Mouse (Mus musculus): ENCODE data around the gene Copa.

Copa gene

GRCm38 (mm10) chr1:172082101-172082898 lies at the start of gene Copa, which contains the start of gene Ncstn:
Gene Copa (plus strand): TSS chr1:172082529.
Gene Ncstn (minus strand): TSS chr1:172082795.
- in situ Hi-C loops (cut with MseI, MboI), result no loop called here

DNA sequence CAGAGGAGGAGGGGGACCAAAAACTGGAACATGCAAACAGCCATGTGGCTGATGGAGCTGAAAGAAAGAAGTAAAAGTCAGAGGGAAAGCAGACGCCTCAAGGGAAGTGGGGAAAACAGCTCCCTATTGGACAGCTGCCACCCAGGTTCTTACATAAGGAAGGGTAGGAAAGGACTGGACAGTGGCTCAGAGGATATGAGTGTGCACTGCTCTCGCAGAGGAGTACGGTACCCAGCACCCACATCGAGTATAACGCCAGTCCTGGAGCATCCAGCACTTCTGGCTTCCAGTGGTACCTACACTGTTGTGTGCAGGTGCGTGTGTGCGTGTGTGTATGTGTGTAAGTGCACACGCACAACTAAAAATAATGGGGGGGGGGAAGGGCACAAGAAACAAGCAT lies 35.9 kb upstream of the Copa start:
- in situ Hi-C loops (cut with MseI, MboI), result no loop called here

GRCm38 (mm10) chr1:172046938-172047337 lies 35.4 kb upstream of the Copa start:
- in situ Hi-C loops (cut with MseI, MboI), result no loop called here

GRCm38 (mm10) chr1:172048241-172048734 lies 34.0 kb upstream of the Copa start:
- in situ Hi-C loops (cut with MseI, MboI), result no loop called here

DNA sequence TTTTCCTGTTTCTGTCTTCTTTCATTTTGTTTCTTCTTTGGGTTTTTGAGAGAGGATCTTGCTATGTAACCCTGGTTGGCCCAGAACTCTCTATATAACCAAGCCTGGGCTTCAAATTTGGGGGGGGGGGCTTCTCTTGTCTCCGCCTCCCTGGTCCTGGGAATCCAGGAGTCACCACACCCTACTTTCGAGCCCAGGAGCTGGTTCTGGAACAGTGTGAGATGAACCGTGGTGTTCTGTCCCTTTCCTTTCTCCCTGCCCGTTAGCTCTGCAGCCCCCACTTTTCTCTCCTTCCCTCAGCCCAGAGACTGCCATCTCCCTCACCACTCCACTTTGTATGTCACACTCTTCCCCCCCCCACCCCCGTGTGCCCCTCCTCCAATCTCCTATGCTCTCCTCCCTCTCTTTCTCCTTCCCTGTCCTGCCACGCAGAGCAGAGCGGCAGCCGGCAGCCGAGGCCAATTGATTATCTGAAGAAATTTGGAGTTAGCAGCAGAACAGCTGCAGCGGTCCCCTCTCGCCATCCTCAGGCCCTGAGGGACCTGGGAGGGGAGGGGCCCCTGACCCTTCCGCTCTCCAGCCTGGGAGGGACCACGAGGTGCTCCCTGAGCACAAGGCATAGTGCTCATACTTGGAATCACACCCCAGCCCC lies 33.1 kb upstream of the Copa start:
- in situ Hi-C loops (cut with MseI, MboI), result no loop called here

- in situ Hi-C loops (cut with MseI, MboI), result no loop called here
Observed at GRCm38 (mm10) chr1:172052766-172053279, 29.5 kb upstream of the Copa start.

DNA sequence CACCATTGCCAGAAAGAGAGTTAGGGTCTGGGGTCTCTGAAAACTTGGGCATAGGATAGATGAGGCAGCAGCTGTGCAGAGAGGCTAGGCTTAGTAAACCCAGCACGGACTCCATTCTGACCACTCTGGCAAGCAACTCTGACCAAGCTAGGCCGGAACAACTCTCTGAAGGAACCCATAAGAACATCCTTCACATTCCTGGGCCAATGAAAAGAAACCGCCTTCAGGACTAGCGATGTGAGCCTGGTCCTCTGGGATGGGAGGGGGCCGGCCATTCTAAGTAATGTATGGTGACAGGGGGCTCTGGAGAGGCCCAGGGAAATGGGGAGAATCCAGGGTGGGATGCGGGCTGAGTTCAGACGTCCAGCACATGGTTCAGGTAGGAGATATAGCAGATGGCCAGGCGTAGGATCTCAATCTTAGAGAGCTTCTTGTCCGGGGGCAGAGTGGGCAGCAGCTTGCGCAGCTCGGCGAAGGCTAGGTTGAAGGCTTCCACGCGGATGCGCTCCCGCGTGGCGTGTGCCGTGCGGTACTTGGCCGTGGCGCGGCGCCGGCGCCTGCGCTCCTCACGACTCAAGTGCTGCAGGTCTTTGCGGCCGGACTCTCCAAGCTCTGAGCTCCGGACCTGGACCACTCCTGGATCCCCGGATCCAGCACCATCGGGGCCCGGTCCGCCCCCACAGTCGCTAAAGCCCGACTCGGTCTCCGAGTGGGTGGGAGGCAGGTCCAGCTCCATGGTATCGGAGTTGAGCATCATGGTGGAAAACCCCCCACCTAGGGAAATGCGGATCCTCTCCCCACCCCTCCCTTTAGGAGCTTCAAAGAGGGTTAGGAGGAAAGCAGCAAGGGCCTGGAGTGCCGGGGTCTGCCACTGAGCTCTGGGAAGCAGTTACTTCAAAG lies 28.5 kb upstream of the Copa start:
- in situ Hi-C loops (cut with MseI, MboI), result no loop called here

- in situ Hi-C loops (cut with MseI, MboI), result no loop called here
Observed at GRCm38 (mm10) chr1:172056251-172056650, 26.1 kb upstream of the Copa start.

DNA sequence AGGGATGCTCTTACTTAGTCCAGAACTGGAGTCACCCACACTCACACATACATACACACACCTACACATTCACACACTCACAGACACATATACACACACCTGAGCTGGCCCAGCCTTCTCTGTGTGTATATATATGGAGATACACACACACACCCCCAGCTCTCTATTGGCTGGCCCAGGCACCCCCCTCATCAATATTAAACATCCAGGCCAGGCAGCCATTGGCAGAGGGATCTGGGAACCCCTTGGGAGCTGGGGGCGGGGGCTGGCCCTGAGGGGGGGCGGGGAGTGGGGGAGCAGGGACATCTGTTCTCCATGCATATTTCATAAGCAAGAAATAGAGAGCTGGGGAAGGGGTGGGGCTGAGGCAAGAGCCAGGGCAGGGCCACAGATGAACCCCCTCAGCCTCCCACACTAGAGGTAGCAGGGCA lies 24.8 kb upstream of the Copa start, which contains the start of gene Nhlh1:
Nhlh1 (minus strand) TSS at position 83 of the 431 bp plus-strand sequence.
- in situ Hi-C loops (cut with MseI, MboI), result no loop called here

DNA sequence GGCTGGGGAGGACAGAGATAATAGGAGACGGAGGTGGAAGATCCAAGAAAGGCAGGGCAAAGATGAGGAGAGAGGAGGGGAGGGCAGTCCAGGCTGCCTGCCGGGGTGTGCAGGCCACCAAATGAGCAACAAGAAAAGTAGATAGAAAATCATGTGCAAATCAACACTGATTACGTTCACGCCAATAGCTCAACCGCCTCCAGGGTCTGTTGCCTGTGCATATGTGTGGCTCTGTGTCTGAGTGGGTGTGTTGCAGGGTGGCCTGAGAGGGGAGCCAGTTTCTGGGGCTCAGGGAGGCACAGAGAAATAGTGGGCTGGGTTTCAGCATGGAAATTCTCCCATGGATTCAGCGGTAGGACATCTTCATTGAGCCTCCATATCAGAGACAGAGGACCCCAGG lies 24.0 kb upstream of the Copa start:
- in situ Hi-C loops (cut with MseI, MboI), result no loop called here

DNA sequence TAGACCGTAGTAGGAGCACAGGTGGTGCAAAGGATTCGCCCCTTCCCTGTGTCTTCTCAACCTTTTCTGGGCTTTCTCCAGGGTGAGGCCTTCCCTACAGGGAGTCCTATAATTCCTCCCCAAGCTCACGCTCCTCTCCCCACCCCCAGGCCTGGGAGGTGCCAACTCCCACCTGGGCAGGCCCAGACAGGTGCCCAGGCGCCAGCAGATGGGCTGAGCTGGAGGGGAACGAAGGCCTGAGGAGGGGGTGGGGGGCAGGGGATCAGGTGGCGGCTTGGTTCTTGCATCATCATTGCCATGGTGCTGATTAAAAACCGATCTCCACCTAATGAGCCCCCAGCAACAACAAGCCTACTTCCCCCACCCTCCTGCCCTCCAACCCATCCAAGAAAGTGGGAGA lies 23.5 kb upstream of the Copa start:
- in situ Hi-C loops (cut with MseI, MboI), result no loop called here

DNA sequence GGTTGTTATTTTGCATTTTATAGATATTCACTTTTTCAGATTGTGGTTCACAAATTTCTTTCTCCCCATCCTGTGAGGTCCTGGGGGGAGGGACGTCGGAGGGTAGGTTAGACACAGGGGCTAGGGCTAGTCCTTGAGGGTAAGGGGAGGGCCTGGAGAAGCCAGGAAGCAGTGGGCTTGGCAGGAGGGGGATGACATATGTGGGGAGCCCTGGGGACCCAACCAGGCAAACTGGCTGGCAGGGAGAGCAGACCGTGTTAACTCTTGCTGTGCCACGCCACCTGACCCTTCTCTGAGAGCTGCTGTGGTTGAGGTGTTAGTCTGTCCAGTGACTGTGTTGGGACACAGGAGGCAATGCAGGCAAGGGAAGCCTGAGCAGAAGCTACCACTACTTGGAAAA lies 21.7 kb upstream of the Copa start:
- in situ Hi-C loops (cut with MseI, MboI), result no loop called here

- in situ Hi-C loops (cut with MseI, MboI), result no loop called here
Observed at GRCm38 (mm10) chr1:172061217-172061616, 21.1 kb upstream of the Copa start.

DNA sequence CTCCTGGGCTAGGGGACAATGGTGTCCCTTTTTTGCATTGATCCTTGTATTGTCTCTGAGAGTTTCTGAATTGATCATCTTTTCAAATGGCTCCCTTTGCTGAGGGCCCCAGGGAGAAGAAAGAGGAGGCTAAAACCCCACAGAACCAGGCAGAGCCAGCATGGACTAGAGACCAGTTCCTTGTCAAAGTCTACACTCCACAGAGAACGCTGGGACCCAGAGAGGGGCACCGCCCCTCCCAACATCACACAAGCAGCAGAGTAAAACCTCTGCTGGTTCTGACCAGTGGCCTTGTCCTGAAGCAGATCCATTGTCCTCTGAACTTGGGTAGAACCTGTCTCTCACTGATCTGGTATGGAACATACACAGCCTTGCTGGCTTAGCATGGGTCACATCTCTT lies 20.2 kb upstream of the Copa start:
- in situ Hi-C loops (cut with MseI, MboI), result no loop called here

GRCm38 (mm10) chr1:172063291-172064023 lies 18.9 kb upstream of the Copa start:
- in situ Hi-C loops (cut with MseI, MboI), result no loop called here

DNA sequence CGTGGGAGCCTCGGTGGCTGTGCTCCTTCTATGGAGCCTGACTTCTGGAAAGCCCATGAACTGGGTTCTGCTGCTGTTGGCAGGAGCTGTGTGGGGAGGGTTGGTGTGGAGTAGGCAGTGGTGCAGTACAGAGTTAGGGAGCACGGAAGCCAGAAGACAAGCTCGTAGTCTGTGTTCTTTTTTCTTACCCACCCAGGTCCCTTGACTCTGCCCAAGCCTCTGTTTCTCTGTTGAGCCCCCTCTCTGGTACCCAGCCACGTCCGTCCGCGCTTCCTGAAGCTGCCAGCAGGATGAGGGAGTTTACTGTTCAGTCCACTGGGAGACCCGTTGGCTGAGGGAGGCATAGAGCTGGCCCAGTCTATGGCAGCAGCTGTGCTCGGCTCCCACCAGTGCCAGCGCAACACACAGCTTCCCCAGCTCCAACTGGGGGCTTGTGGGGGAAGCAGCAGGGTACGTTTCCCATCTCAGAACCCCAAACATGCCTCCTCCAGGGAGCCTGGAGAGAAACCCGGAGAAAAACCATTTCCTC lies 17.7 kb upstream of the Copa start:
- in situ Hi-C loops (cut with MseI, MboI), result no loop called here

GRCm38 (mm10) chr1:172070227-172070626 lies 12.1 kb upstream of the Copa start:
- in situ Hi-C loops (cut with MseI, MboI), result no loop called here

DNA sequence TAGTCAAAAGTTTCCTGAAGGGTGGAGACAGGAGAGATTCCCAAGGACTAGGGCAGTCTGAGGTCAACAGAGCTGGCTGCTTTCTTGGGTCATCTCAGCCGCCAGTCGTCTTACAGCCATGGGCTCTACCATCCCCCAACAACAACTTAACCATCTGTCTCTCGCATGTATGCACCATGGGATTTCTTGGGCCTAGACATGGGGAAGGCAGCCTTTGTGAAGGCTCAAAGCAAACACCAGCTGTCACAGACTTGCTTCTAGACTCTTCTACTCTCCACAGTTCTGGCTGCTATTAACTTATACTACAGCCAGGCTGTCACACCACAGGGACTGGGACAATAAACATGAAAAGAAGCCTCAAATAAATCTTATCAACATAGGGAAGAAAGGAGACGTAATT lies 10.8 kb upstream of the Copa start:
- in situ Hi-C loops (cut with MseI, MboI), result no loop called here

GRCm38 (mm10) chr1:172072604-172073003 lies 9.7 kb upstream of the Copa start:
- in situ Hi-C loops (cut with MseI, MboI), result no loop called here

- in situ Hi-C loops (cut with MseI, MboI), result no loop called here
Observed at GRCm38 (mm10) chr1:172077981-172078380, 4.3 kb upstream of the Copa start.
